Mouse (Mus musculus): ENCODE measurements around the gene Sucnr1.

- TF ChIP-seq CTCF (IDR thresholded peaks at IDR 0.05; ENCODE audit: low read depth, low read length): no peak
- no peak for TF ChIP-seq GATA2 (IDR thresholded peaks at IDR 0.05; ENCODE audit: borderline replicate concordance, low read depth, low read length)
- no peak for TF ChIP-seq GATA1 (IDR thresholded peaks at IDR 0.05; ENCODE audit: borderline replicate concordance, low read length)
- no peak for TF ChIP-seq POLR2AphosphoS5 (IDR thresholded peaks at IDR 0.05; ENCODE audit: insufficient replicate concordance, low read depth, low read length)
Measured at GRCm38 (mm10) chr3:60056451-60056850, 25.2 kb upstream of the Sucnr1 start.
